Mouse (Mus musculus): ENCODE results near the gene Usp17ld. TPM values are rescaled to one million over a fixed set of nuclear protein-coding genes. Genes with fewer than 3 reads are reported as not detected.

Gene Usp17ld
- polyA plus RNA-seq (2015; fragmentation: Illumina TruSeq; extraction: RNeasy Lipid Tissue Mini Kit (QIAGEN cat#74804); ENCODE audit: insufficient read depth, low read depth, low replicate concordance), result not detected

GRCm38 (mm10) chr7:103252405-103252804, at the start of gene Usp17ld:
Usp17ld (minus strand) TSS chr7:103252505.

GRCm38 (mm10) chr7:103216696-103217095, 35.6 kb downstream of the Usp17ld start, which contains the start of gene Olfr594:
Olfr594 (plus strand) TSS chr7:103216996.

GRCm38 (mm10) chr7:103211562-103211961, 40.7 kb downstream of the Usp17ld start, which contains the start of gene Olfr593:
Olfr593 (plus strand) TSS chr7:103211862.

Other genes with a start within 250 kb of the Usp17ld start
- gene Olfr582, start 214.5 kb downstream of the Usp17ld start, polyA plus RNA-seq (2015; fragmentation: Illumina TruSeq; extraction: RNeasy Lipid Tissue Mini Kit (QIAGEN cat#74804); ENCODE audit: insufficient read depth, low read depth, low replicate concordance), result not detected
- gene Olfr583, start 201.2 kb downstream of the Usp17ld start, polyA plus RNA-seq (2015; fragmentation: Illumina TruSeq; extraction: RNeasy Lipid Tissue Mini Kit (QIAGEN cat#74804); ENCODE audit: insufficient read depth, low read depth, low replicate concordance), result not detected
- gene Olfr584, start 170.6 kb downstream of the Usp17ld start, polyA plus RNA-seq (2015; fragmentation: Illumina TruSeq; extraction: RNeasy Lipid Tissue Mini Kit (QIAGEN cat#74804); ENCODE audit: insufficient read depth, low read depth, low replicate concordance), result not detected
- gene Olfr585, start 154.8 kb downstream of the Usp17ld start, polyA plus RNA-seq (2015; fragmentation: Illumina TruSeq; extraction: RNeasy Lipid Tissue Mini Kit (QIAGEN cat#74804); ENCODE audit: insufficient read depth, low read depth, low replicate concordance), result not detected
- not detected for gene Olfr586, start 126.9 kb downstream of the Usp17ld start, polyA plus RNA-seq (2015; fragmentation: Illumina TruSeq; extraction: RNeasy Lipid Tissue Mini Kit (QIAGEN cat#74804); ENCODE audit: insufficient read depth, low read depth, low replicate concordance)
- not detected for gene Olfr588-ps1, start 111.6 kb downstream of the Usp17ld start, polyA plus RNA-seq (2015; fragmentation: Illumina TruSeq; extraction: RNeasy Lipid Tissue Mini Kit (QIAGEN cat#74804); ENCODE audit: insufficient read depth, low read depth, low replicate concordance)
- not detected for gene Olfr589, start 96.1 kb downstream of the Usp17ld start, polyA plus RNA-seq (2015; fragmentation: Illumina TruSeq; extraction: RNeasy Lipid Tissue Mini Kit (QIAGEN cat#74804); ENCODE audit: insufficient read depth, low read depth, low replicate concordance)
- gene Olfr591, start 74.2 kb downstream of the Usp17ld start, polyA plus RNA-seq (2015; fragmentation: Illumina TruSeq; extraction: RNeasy Lipid Tissue Mini Kit (QIAGEN cat#74804); ENCODE audit: insufficient read depth, low read depth, low replicate concordance), result not detected
- gene Olfr592, start 67.7 kb downstream of the Usp17ld start, polyA plus RNA-seq (2015; fragmentation: Illumina TruSeq; extraction: RNeasy Lipid Tissue Mini Kit (QIAGEN cat#74804); ENCODE audit: insufficient read depth, low read depth, low replicate concordance), result not detected
- gene Olfr593, start 40.6 kb downstream of the Usp17ld start, polyA plus RNA-seq (2015; fragmentation: Illumina TruSeq; extraction: RNeasy Lipid Tissue Mini Kit (QIAGEN cat#74804); ENCODE audit: insufficient read depth, low read depth, low replicate concordance), result not detected
- not detected for gene Olfr594, start 35.5 kb downstream of the Usp17ld start, polyA plus RNA-seq (2015; fragmentation: Illumina TruSeq; extraction: RNeasy Lipid Tissue Mini Kit (QIAGEN cat#74804); ENCODE audit: insufficient read depth, low read depth, low replicate concordance)
- not detected for gene Olfr596, start 53.1 kb upstream of the Usp17ld start, polyA plus RNA-seq (2015; fragmentation: Illumina TruSeq; extraction: RNeasy Lipid Tissue Mini Kit (QIAGEN cat#74804); ENCODE audit: insufficient read depth, low read depth, low replicate concordance)
- gene Olfr597, start 63.8 kb upstream of the Usp17ld start, polyA plus RNA-seq (2015; fragmentation: Illumina TruSeq; extraction: RNeasy Lipid Tissue Mini Kit (QIAGEN cat#74804); ENCODE audit: insufficient read depth, low read depth, low replicate concordance), result not detected
- not detected for gene Olfr598, start 71.1 kb upstream of the Usp17ld start, polyA plus RNA-seq (2015; fragmentation: Illumina TruSeq; extraction: RNeasy Lipid Tissue Mini Kit (QIAGEN cat#74804); ENCODE audit: insufficient read depth, low read depth, low replicate concordance)
- gene Olfr599, start 83.4 kb upstream of the Usp17ld start, polyA plus RNA-seq (2015; fragmentation: Illumina TruSeq; extraction: RNeasy Lipid Tissue Mini Kit (QIAGEN cat#74804); ENCODE audit: insufficient read depth, low read depth, low replicate concordance), result not detected
- not detected for gene Olfr600, start 97.2 kb upstream of the Usp17ld start, polyA plus RNA-seq (2015; fragmentation: Illumina TruSeq; extraction: RNeasy Lipid Tissue Mini Kit (QIAGEN cat#74804); ENCODE audit: insufficient read depth, low read depth, low replicate concordance)
- gene Olfr601, start 110.2 kb upstream of the Usp17ld start, polyA plus RNA-seq (2015; fragmentation: Illumina TruSeq; extraction: RNeasy Lipid Tissue Mini Kit (QIAGEN cat#74804); ENCODE audit: insufficient read depth, low read depth, low replicate concordance), result not detected
- not detected for gene Olfr603, start 133.7 kb upstream of the Usp17ld start, polyA plus RNA-seq (2015; fragmentation: Illumina TruSeq; extraction: RNeasy Lipid Tissue Mini Kit (QIAGEN cat#74804); ENCODE audit: insufficient read depth, low read depth, low replicate concordance)
- gene Usp17lc, start 162.6 kb upstream of the Usp17ld start, polyA plus RNA-seq (2015; fragmentation: Illumina TruSeq; extraction: RNeasy Lipid Tissue Mini Kit (QIAGEN cat#74804); ENCODE audit: insufficient read depth, low read depth, low replicate concordance), result not detected
- not detected for gene Olfr605, start 192.9 kb upstream of the Usp17ld start, polyA plus RNA-seq (2015; fragmentation: Illumina TruSeq; extraction: RNeasy Lipid Tissue Mini Kit (QIAGEN cat#74804); ENCODE audit: insufficient read depth, low read depth, low replicate concordance)
- not detected for gene Olfr606, start 196.5 kb upstream of the Usp17ld start, polyA plus RNA-seq (2015; fragmentation: Illumina TruSeq; extraction: RNeasy Lipid Tissue Mini Kit (QIAGEN cat#74804); ENCODE audit: insufficient read depth, low read depth, low replicate concordance)
- gene Olfr607, start 211.6 kb upstream of the Usp17ld start, polyA plus RNA-seq (2015; fragmentation: Illumina TruSeq; extraction: RNeasy Lipid Tissue Mini Kit (QIAGEN cat#74804); ENCODE audit: insufficient read depth, low read depth, low replicate concordance), result not detected
- not detected for gene Olfr608, start 217.4 kb upstream of the Usp17ld start, polyA plus RNA-seq (2015; fragmentation: Illumina TruSeq; extraction: RNeasy Lipid Tissue Mini Kit (QIAGEN cat#74804); ENCODE audit: insufficient read depth, low read depth, low replicate concordance)
- gene Olfr609, start 245.6 kb upstream of the Usp17ld start, polyA plus RNA-seq (2015; fragmentation: Illumina TruSeq; extraction: RNeasy Lipid Tissue Mini Kit (QIAGEN cat#74804); ENCODE audit: insufficient read depth, low read depth, low replicate concordance), result not detected